Mouse (Mus musculus) midbrain, embryonic 12.5 days (tissue): ENCODE measurements at regions not wholly inside any gene's neighbourhood (a gene's known extent, or its start where the extent isn't known, plus 50 kb on each side); places are given as distances from the start of the nearest gene placed in this dataset.
"Not testable (repeated sequence)": the region's sequence is repeated elsewhere in the genome, so short reads cannot be mapped to it uniquely, and the experiment has no call there.

ENCODE experiments used
- ATAC-seq: fragments of 200-750 bp; cut with Nextera tagmentation; 2 replicates; pipeline ENCODE4 v1.8.0; 2017; ENCODE audit warnings: low read depth, moderate TSS enrichment, moderate library complexity; ENCODE audit not compliant: low FRiP score
- H3K27ac ChIP-seq: fragments of 300-500 bp; sonication (generic); replicated peaks from 2 replicates; pipeline ENCODE4 v1.5.1; 2016; ENCODE audit warnings: mild to moderate bottlenecking
- H3K27me3 ChIP-seq: fragments of 300-500 bp; sonication (generic); 2 replicates; pipeline ENCODE4 v1.6.1; 2016; ENCODE audit warnings: mild to moderate bottlenecking
- H3K36me3 ChIP-seq: fragments of 300-500 bp; sonication (generic); 2 replicates; pipeline ENCODE4 v1.6.1; 2016
- H3K4me1 ChIP-seq: fragments of 300-500 bp; sonication (generic); 2 replicates; pipeline ENCODE4 v1.6.1; 2016
- H3K4me2 ChIP-seq: fragments of 300-500 bp; sonication (generic); replicated peaks from 2 replicates; pipeline ENCODE4 v1.6.1; 2016; ENCODE audit warnings: mild to moderate bottlenecking, moderate library complexity
- H3K4me3 ChIP-seq: fragments of 300-500 bp; sonication (generic); 2 replicates; pipeline ENCODE4 v1.5.1; 2016; ENCODE audit warnings: mild to moderate bottlenecking
- H3K9ac ChIP-seq: fragments of 300-500 bp; sonication (generic); replicated peaks from 2 replicates; pipeline ENCODE4 v1.6.1; 2016; ENCODE audit warnings: mild to moderate bottlenecking, moderate library complexity
- H3K9me3 ChIP-seq: fragments of 300-500 bp; sonication (generic); 2 replicates; pipeline ENCODE4 v1.6.1; 2016; ENCODE audit warnings: mild to moderate bottlenecking
- WGBS: fragments of 180-500 bp; shearing (Covaris S2); methylation state at CpG from one replicate; pipeline ENCODE4 v1.1.7; 2016; 5-methylcytosine and 5-hydroxymethylcytosine counted together

DNA sequence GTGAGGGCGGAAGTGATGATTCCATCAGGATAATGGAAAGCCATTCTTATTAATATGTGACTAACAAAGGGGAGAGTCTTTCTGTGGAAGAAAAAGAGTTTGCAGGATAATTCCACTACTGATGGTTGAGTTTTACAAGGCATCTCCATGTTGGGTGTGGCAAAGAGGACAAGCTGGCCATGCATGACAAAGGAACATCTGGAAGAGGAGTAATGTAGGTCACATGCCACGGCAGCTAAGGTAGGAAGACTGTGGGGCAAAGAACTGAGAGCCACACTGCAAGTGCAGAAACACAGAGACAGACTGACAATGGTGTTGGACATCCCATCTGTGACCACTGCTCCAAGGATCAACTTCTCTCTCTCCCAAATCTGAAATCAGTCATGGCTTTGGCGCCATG is 196.4 kb upstream of the Gdi2 start:
- ATAC-seq: no peak
- Histone ChIP-seq H3K27ac (no peak overlapping the region), H3K4me3 (no peak overlapping the region), H3K9ac (no peak overlapping the region), H3K27me3 (no peaks in the 10 kb centered on the region), H3K36me3 (no peaks in the 10 kb centered on the region), H3K4me1 (no peaks in the 10 kb centered on the region), H3K4me2 (no peak overlapping the region), H3K9me3 (peaks cover 43% of the 10 kb centered on the region)
- WGBS: 69% methylated on average over 3 of the region's 3 CpGs

- 87% methylated on average over 5 of the region's 5 CpGs for WGBS
- Histone ChIP-seq H3K36me3 (no peaks in the 10 kb centered on the region), H3K9me3 (peaks cover 41% of the 10 kb centered on the region), H3K27me3 (no peaks in the 10 kb centered on the region), H3K4me2 (no peak overlapping the region), H3K4me3 (no peak overlapping the region), H3K27ac (no peak overlapping the region), H3K9ac (no peak overlapping the region), H3K4me1 (no peaks in the 10 kb centered on the region)
- ATAC-seq: no peak
These were observed 194.3 kb upstream of the Gdi2 start for GRCm38 (mm10) chr13:3343611-3344010.

DNA sequence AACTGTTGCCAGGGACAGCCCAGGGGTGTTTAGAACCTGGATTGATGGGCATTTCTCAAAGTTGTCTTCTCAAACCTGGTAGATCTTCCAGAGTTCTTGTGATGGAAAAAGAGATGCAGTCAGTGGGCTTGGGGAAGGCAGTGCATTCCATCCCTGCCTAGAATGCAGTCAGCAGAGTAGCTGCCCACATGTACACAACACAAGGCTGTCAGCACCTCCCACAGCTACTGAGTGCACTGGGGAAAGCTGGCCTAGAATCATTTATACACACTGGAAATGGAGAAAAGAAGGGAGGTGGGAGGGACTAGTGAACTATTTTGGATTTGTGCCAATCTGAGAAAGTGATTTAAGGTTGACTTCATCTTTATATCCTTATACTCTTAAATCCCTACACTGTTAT is 183.0 kb upstream of the Gdi2 start:
- not testable (repeated sequence) for ATAC-seq, H3K27ac ChIP-seq, H3K36me3 ChIP-seq, H3K4me3 ChIP-seq, H3K9me3 ChIP-seq, H3K4me2 ChIP-seq, H3K9ac ChIP-seq
- H3K27me3 ChIP-seq: peaks cover 25% of the 10 kb centered on the region
- H3K4me1 ChIP-seq: peaks cover 16% of the 10 kb centered on the region

DNA sequence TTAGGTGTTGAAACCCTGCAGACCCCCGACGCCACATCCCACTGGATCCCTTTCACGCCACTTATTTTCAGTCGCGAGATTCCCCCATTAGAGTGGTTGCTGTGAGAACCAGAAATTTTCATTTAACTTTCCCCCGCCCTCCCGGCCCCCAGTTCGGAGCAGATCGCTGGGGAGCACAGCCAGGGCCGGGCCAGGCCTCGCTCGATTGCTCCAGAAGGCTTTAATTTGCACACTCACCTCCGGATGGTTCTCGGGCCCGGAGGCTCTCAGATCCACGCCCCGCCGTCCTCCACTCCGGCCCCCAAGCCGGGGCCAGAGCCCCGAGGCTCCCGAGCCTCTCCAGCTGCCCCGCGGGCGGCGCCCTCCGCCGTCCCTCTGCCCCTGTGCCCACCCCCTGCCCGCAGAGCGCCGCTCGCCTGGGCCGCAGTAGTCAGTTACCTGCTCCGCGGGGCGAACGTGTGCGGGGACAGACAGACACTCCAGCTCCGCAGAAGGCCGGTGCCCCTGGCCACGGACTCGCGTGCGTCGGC is 179.7 kb upstream of the Gdi2 start:
- peak overlapping the region; percentile 84 for H3K4me2 ChIP-seq
- H3K9ac ChIP-seq: no peak overlapping the region
- no peak for ATAC-seq
- H3K4me3 ChIP-seq: peak overlapping the region; percentile 49
- 2% methylated on average over 44 of the region's 45 CpGs for WGBS
- peaks cover 23% of the 10 kb centered on the region for H3K4me1 ChIP-seq
- H3K9me3 ChIP-seq: no peaks in the 10 kb centered on the region
- H3K27ac ChIP-seq: no peak overlapping the region
- peaks cover 41% of the 10 kb centered on the region for H3K27me3 ChIP-seq
- H3K36me3 ChIP-seq: no peaks in the 10 kb centered on the region

GRCm38 (mm10) chr13:3358996-3359750 is 178.7 kb upstream of the Gdi2 start:
- WGBS: under 1% methylated on average over 40 of the region's 41 CpGs
- Histone ChIP-seq H3K4me1 (peaks cover 23% of the 10 kb centered on the region), H3K27ac (no peak overlapping the region), H3K9me3 (no peaks in the 10 kb centered on the region), H3K36me3 (no peaks in the 10 kb centered on the region), H3K4me2 (peak overlapping the region; percentile 84), H3K27me3 (peaks cover 41% of the 10 kb centered on the region), H3K4me3 (peak overlapping the region; percentile 49), H3K9ac (no peak overlapping the region)
- peak; percentile 44 for ATAC-seq

DNA sequence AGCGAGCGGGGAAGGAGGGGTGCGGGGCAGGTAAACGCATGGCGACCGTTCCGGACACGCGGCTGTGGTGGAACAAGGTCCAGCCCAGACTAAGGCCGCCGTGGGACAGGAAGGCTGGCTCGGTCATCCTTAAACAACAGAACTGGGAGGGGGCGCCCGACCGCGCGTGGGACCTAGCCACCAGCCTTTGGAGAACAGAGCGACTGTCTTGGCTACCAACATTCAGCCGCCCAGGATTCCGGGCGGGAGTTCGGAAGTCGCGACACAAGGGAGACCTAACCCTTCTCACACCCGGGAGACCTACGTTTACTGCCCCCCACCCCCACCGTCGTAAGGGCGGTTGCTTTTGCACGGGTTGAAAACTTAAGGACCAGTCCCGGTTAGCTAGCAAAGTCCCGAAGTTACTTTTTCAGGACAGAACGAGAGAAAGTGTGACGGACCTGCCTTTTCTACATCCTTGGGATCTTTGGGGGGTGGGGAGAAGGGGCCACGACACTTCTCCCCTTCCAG is 178.1 kb upstream of the Gdi2 start:
- not testable (repeated sequence) for H3K36me3 ChIP-seq, H3K9me3 ChIP-seq, H3K27ac ChIP-seq, H3K9ac ChIP-seq
- H3K27me3 ChIP-seq: peaks cover 41% of the 10 kb centered on the region
- peak overlapping the region; percentile 49 for H3K4me3 ChIP-seq
- H3K4me1 ChIP-seq: peaks cover 23% of the 10 kb centered on the region
- 1% methylated on average over 35 of the region's 35 CpGs for WGBS
- H3K4me2 ChIP-seq: peak overlapping the region; percentile 84
- ATAC-seq: peak; percentile 47

DNA sequence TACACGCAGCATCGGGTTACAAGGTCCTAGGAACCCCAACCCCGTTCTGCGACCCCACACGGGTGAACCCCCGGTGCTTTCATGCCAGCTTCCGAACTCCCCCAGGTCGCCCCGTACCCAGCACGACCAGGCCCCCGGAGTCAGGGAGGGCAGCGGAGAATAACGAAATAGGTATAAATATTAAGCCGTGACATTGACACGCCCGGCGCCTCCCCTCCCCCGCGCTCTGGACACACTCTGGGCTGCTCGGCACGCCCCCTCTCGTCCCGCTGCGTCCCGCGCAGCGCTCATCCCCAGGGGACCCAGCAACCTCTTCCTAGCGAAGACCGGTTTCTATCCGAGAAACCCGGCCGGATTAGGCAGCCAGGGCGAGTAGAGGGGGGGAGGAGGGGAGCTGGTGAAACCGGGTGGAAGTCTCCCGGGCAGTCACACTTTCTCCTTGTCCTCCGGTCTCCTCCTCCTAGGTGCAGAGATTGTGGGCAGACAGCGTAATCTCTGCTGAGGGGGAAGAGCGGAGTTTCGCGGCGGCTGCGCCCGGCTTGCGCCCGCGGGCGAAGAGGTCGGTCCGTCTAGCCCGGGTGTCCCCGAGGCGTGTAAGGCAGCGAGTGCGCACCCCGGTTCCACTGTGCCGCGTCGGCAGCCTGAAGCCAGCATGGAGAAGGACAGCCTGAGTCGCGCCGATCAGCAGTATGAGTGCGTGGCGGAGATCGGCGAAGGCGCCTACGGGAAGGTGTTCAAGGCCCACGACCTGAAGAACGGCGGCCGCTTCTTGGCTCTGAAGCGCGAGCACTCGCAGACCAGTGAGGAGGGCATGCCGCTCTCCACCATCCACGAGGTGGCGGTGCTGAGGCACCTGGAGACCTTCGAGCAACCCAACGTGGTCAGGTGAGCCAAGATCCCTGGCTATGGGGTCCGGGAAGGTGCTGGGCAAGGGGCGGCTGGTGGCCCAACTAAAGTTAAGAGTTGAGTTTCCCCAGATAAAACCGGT is 177.1 kb upstream of the Gdi2 start:
- Histone ChIP-seq H3K27me3 (peaks cover 41% of the 10 kb centered on the region), H3K4me3 (peak overlapping the region; percentile 49), H3K27ac (no peak overlapping the region), H3K4me2 (peak overlapping the region; percentile 84), H3K36me3 (no peaks in the 10 kb centered on the region), H3K9me3 (no peaks in the 10 kb centered on the region), H3K4me1 (peaks cover 23% of the 10 kb centered on the region), H3K9ac (peak overlapping the region; percentile 49; the same call in 1 of the 2 replicates)
- peak; percentile 77 for ATAC-seq
- under 1% methylated on average over 73 of the region's 82 CpGs for WGBS

- WGBS: 68% methylated on average over 6 of the region's 6 CpGs
- no peaks in the 10 kb centered on the region for H3K27me3 ChIP-seq
- no peak overlapping the region for H3K27ac ChIP-seq
- no peaks in the 10 kb centered on the region for H3K4me1 ChIP-seq
- no peak overlapping the region for H3K9ac ChIP-seq
- peaks cover 4% of the 10 kb centered on the region; the same call in 1 of the 2 replicates for H3K9me3 ChIP-seq
- H3K4me2 ChIP-seq: no peak overlapping the region
- no peak for ATAC-seq
- no peak overlapping the region for H3K4me3 ChIP-seq
- H3K36me3 ChIP-seq: no peaks in the 10 kb centered on the region
These were observed 165.2 kb upstream of the Gdi2 start for GRCm38 (mm10) chr13:3372701-3373100.

- H3K9me3 ChIP-seq, H3K9ac ChIP-seq, H3K4me3 ChIP-seq, H3K4me2 ChIP-seq, ATAC-seq, H3K4me1 ChIP-seq, H3K36me3 ChIP-seq, H3K27ac ChIP-seq, H3K27me3 ChIP-seq: not testable (repeated sequence)
- 39% methylated on average over 3 of the region's 3 CpGs for WGBS
These were observed 164.2 kb upstream of the Gdi2 start for GRCm38 (mm10) chr13:3373522-3374220.

- Histone ChIP-seq H3K4me1 (no peaks in the 10 kb centered on the region), H3K9ac (no peak overlapping the region), H3K27me3 (no peaks in the 10 kb centered on the region), H3K4me3 (no peak overlapping the region), H3K36me3 (no peaks in the 10 kb centered on the region), H3K4me2 (no peak overlapping the region), H3K27ac (no peak overlapping the region), H3K9me3 (peaks cover 6% of the 10 kb centered on the region; the same call in 1 of the 2 replicates)
- WGBS: 97% methylated on average over 7 of the region's 7 CpGs
- ATAC-seq: no peak
These were observed 163.1 kb upstream of the Gdi2 start for GRCm38 (mm10) chr13:3374796-3375195.

GRCm38 (mm10) chr13:3377801-3378200 is 160.1 kb upstream of the Gdi2 start:
- not testable (repeated sequence) for ATAC-seq, H3K27ac ChIP-seq, H3K4me2 ChIP-seq, H3K36me3 ChIP-seq, H3K9ac ChIP-seq, H3K9me3 ChIP-seq, H3K27me3 ChIP-seq, H3K4me3 ChIP-seq, H3K4me1 ChIP-seq
- WGBS: 63% methylated on average over 3 of the region's 3 CpGs
